Mouse (Mus musculus) kidney, adult 2 months (tissue): Measurements from ENCODE around the gene Nos1.

Experiments
- CTCF ChIP-seq: fragments of 200-500 bp; conservative IDR thresholded peaks from 2 replicates; pipeline ENCODE4 v1.5.1; 2011; ENCODE audit warnings: low read depth, mild to moderate bottlenecking, control low read depth, low read length, moderate library complexity, mixed read lengths; ENCODE audit not compliant: insufficient read depth, insufficient read length
- POLR2A ChIP-seq: fragments of 200-500 bp; IDR thresholded peaks from one replicate; pipeline ENCODE4 v1.6.1; 2011; ENCODE audit warnings: low read depth, low read length, control low read depth

- TF ChIP-seq POLR2A (no peak), CTCF (no peak)
These were observed 58.7 kb downstream of the Nos1 start for GRCm38 (mm10) chr5:117839501-117839900.
